Mouse (Mus musculus) cerebellum, postnatal 25 days (tissue): ENCODE measurements around the gene Cstf1.

Experiments
- DNase-seq, 2 experiments: peaks; one replicate each; pipeline ENCODE4 v3.0.0; 2021; ENCODE audit warnings: mixed read lengths in 2 of 2

Gene Cstf1

DNA sequence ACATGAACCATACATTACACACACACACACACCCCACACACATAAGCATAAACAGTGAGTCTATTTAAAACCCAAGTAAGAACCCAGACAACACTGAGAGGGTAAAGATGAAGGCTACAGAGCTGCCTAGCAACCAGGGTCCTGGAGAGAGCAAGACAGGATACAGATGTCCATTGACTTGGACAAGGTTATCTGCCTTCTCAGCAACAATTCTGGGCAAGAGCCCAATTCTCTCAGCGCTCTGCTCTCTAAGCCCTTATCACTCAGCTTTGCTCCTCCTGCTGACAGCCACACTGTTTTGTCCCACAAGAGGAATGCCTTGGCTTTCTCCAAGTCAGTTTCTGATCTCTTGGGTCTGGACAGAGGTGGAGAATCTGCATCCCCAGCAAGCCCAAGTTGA lies 60.1 kb downstream of the Cstf1 start:
- DNase-seq = no peak
